Mouse (Mus musculus) adrenal gland, adult 2 months (tissue): ENCODE data around the gene Slc27a5. TPM values are rescaled to one million over a fixed set of nuclear protein-coding genes. Genes with fewer than 3 reads are reported as not detected.
A peak's percentile ranks its signal among the peaks of the same experiment; 100 is the strongest.

ENCODE experiments used
- DNase-seq: peaks from one replicate; pipeline ENCODE4 v3.0.0; 2021
- polyA plus RNA-seq: library from polyadenylated mRNA; depleted of rRNA; stranded (reverse); fragments of >200 nt; gene quantifications from 2 replicates; pipeline ENCODE4 v1.2.3, GENCODE M21; 2012
- total RNA-seq, 2 experiments: library from RNA; stranded (reverse); gene quantifications; 2 replicates each; pipeline ENCODE4 v1.2.3; 2021

Gene Slc27a5
- total and polyA plus RNA-seq, 3 experiments: 0.38 to 1.5 TPM; not detected in 1

DNA sequence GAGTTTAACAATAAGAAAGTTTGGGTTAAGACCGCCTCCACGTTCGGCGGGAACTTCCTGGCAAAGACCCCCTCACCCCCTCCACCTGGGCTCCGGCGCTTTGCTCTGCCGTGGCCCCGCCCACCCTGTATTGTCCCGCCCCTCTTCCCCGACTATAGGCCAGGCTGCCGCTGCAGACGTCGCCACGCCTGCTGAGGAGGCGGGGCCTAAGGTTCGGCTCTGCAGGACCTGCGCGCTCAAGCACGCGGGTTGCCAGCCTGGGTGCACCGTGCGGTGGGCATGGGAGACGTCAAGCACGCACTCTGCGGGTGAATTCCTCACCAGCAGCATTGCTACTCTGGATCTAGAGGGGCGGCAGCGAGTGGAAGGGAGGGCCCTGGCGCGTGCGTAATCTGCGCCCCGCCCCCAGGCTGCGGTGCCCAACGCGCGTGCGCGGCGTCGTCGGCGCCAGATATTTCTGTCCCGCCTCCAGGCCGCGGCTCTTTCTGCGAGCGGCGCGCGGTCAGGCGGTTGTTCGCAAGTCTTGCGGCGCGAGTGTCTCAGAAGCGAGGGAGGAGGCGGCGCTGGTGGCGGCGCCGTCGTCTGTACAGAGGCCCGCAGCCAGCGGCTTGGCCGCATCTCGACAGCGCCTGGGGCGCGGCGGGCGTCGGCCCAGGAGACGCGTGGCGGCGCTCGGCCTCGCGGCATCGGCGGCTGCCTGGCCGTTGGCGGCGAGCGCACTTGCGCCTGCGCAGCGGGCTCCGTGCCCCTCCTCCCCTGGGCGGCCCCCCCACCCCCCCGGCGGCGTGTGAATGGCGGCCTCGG lies 26.1 kb upstream of the Slc27a5 start:
- DNase-seq: peak; percentile 95

GRCm38 (mm10) chr7:13022773-13023535 lies 25.0 kb upstream of the Slc27a5 start:
- peak; percentile 84 for DNase-seq

DNA sequence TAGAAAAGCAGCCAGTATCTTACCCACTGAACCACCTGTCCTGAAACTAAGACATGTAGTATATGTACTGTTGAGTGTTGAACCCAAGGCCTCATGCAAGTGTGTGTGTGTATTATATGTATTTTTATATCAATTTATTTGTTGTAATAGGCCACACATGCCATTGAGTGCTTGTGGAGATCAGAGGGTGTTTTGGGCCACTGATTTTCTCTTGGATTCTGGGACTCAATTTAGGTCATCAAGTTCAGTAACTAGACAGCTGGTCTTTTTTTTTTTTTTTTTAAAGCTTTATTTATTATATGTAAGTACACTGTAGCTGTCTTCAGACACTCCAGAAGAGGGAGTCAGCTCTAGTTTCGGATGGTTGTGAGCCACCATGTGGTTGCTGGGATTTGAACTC lies 17.2 kb upstream of the Slc27a5 start:
- no peak for DNase-seq

DNA sequence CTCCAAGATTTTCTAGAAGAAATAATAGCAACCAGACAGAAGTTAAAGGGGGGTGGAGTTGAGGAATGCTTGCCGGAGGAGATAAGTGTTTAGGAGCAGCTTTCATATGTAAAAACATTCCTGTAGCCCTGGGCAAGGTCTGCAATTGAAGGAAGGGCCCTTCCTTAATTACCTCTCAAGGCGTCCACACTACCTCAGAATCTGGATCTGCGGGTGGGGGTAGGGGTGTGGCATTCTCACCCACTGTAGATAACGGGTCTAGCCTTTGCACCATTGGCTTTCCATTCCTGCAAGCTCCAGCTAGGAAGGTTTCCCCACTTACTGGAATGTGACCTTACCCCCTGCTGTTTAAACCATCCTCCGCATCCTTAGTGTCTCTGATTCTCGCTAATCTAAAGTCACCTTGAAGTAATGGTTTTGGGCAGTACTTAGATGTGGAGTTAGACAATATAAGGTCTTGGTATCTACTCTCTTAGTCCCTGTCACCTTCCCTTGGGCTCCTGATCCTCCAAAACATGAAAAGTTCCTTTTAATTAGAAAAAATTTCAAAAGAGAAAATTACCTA lies 16.4 kb upstream of the Slc27a5 start:
- no peak for DNase-seq

- DNase-seq: no peak
Measured at GRCm38 (mm10) chr7:13013671-13014070, 15.7 kb upstream of the Slc27a5 start.

DNA sequence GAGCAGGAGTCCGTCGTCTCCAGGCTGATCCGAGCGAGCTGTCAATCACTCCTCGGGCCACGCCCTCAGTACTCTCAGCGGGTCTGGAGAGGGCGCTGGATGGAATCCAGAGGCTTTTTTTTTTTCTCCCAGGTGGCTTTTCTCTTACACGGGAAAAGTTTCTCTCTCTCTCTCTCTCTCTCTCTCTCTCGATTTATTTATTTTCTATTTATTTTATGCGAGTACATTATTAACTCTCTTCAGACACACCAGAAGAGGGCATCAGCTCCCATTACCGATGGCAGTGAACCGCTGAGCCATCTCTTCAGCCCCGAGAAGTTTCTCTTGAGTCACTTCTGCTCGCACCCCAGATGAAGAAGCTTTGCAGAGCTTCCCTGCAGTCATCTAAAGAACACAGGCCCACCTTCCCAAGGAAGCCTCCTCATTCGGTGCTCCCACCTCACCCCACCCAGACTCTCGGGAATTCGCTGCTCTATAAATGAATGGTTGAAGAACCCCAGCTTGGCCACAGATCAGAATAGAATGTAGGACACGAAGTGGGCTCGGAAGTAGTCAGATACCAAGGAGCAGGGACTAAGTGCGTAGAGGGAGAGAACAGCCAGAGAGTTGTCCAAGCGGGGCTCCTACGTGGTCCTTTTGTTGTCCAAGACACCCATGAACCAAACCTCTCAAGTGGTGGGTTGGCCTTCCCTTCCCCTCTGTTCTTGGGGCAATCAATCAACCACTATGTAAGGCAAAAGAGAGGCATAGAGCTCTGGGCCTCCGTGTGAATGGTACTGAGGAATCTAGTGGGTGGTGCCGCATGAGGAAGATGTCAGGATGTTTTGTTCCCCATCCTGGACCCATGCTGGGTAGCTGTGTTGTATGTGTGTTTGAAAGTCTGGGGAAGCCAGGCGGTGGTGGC lies 12.3 kb upstream of the Slc27a5 start, which contains the start of gene Zbtb45:
Zbtb45 (minus strand) TSS at position 30 of the 904 bp plus-strand sequence.
- DNase-seq: peak; percentile 32

DNA sequence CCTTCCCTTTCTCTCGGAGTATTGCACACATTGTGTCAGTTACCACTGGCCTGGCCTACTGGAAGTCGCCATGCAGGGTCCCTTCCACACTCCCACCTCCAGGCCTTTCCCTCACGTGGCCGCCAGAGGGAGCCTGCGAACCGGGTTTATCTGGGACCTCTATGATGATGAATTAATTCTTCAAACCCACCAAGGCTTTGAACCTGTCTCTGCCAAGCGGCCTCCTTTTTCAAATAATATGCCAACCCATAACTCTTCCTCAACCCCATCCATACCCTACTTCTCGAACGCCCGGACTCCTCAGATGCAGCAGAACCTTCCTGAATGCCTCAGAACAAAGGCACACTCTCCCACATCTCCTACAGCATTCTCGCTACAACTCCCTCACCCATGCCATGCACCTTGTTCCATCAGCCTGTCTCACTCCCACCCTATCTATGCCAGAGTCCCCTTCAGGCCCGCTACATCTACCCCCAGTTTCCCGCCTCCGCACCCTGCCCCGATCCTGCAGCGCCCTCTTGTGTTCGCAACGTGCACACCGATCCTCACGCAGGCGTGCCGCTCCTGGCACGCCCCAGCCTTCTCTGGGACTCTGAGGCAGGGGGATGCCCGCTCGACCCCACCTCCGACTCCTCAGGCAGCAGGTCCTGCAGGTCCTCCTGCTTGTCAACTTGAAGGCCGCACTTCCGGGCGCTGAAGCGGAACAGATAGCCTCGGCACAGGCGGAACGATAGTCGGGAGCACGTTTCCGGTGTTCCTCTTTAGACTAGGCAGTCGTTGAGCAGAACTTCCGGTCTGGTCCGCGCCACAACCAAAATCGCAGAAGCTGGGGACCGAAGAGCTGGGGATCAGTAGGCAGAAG lies 11.4 kb upstream of the Slc27a5 start:
- peak; percentile 94 for DNase-seq

DNA sequence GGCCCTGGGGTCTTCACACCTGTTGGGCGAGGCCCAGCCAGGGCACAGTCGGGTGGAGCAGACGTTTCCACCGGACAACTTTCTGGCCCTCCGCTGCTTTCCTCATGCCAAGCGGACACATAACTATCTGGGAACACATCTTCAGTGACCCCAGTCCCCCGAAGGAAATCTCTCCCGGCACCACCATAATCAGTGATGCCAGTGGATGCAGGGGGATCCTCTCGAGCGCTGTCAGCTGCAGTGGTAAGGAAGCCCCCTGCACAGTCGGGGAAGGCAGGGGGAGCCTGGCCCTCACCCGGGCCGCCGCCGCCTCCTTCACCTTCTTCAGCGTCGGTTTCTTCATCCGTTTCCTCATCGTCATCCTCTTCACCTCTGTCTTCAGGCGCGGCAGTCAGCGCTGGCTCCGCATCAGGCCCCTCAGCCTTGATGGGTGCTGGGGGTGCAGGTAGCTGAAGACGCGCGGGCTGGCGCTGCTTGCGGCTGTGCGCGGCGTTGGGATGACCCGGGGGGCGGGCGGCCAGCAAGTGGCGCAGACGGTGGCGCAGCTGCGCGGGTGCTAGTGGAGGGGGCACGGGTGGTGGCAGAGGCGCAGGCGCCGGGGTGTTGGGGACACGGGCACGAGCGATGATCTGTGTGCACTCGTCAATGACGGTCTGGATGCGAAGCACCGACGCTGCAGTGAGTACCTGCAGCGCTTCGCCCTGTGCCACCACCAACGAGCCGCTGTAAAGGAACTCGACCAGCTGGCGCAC lies 9.5 kb upstream of the Slc27a5 start:
- no peak for DNase-seq

- no peak for DNase-seq
Measured at GRCm38 (mm10) chr7:13006531-13006930, 8.5 kb upstream of the Slc27a5 start.

DNA sequence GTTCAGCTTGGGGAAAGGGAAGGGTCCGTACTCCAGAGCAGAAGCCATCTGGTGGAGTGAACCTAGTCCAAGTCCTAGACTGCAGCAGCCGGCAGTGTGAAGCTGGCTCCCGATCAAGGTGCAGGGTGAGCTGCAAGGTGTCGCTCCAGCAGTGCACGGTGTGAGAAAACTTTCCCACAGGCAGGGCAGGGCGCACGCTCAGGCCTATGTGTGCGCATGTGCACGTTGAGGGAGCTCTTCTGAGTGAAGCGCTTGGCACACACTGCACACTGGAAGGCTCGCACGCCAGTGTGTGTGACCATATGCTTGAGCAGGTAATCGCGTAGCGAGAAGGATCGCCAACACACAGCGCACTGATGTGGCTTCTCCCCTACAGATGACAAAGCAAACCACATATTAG lies 8.0 kb upstream of the Slc27a5 start:
- no peak for DNase-seq

DNA sequence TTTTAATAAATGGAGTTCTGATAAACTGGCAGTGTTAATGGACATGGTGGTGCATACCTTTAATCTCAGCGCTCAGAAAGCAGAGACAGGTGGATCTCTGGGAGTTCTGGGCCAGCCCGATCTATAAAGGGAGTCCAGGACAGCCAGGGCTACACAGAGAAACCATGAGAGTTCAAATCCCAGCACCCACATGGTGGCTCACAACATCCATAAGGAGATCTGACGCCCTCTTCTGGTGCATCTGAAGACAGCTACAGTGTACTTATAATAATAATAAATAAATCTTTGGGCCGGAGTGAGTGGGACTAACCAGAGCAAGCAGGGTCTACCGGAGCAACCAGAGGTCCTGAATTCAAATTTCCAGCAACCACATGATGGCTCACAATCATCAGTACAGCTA lies 5.4 kb upstream of the Slc27a5 start:
- DNase-seq: no peak

- DNase-seq: no peak
Measured at GRCm38 (mm10) chr7:13001584-13001983, 3.6 kb upstream of the Slc27a5 start.

GRCm38 (mm10) chr7:12998851-12999250 lies 859 bp upstream of the Slc27a5 start, which contains the start of gene Trim28:
Gene Trim28 (plus strand): TSS chr7:12999114.
- no peak for DNase-seq

DNA sequence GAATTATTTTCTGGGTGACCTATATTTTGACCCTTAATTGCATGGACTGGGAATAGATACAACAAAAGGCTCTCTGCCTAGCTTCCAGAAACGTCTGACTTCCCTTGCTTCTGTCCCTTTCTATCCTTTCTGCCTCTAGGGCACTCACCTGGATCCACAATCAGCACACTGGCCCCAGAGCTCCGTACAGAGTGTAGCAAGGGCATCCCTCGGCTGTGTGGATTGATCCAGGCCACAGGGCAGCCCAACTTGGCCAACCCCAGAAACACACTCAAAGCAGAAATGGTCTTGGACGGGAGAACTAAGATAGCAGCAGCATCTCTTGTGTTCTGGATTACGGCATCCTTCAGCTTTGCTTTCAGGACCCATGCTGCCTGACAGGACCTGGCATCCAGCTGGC lies 762 bp downstream of the Slc27a5 start:
- no peak for DNase-seq

DNA sequence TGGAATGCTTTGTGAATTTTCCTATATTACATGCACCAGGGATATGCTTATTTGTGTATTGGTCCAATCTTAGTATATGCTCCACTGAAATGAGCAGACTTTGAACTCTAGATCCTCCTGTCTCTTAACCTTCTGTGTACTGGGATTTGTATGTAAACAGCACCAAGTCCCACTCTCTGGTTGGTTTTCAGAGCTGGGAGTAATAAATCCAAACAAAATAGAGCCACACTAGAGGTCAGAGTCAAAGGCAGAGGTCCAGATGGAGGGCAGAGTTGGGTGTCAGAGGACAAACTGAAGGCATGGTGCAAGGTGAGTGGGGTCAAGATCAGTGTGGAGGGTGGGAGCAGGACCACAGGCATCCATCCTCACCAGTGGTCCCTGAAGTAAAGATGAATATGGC lies 2.1 kb downstream of the Slc27a5 start:
- DNase-seq: no peak

DNA sequence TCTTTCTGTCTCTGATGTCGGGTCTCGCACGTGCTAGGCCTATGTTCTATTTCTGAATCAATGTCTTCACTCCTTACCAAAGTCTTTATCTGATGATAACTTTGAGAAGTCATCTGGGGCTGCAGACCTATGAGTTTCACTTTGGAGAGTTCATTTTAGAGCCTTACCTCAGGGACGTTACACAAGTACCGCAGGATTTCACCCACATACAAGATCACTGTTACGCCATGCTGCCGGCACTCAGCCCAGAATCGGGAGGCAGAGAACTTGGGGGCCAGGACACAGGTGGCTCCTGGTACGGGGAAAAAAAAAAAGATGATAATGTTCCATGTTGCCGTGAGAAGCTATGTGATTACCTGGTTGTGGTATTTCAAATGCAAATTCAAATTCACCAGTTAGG lies 4.8 kb downstream of the Slc27a5 start:
- DNase-seq: no peak

GRCm38 (mm10) chr7:12992222-12992621 lies 5.8 kb downstream of the Slc27a5 start:
- no peak for DNase-seq

- DNase-seq: no peak
Measured at GRCm38 (mm10) chr7:12987409-12988189, 10.4 kb downstream of the Slc27a5 start.

DNA sequence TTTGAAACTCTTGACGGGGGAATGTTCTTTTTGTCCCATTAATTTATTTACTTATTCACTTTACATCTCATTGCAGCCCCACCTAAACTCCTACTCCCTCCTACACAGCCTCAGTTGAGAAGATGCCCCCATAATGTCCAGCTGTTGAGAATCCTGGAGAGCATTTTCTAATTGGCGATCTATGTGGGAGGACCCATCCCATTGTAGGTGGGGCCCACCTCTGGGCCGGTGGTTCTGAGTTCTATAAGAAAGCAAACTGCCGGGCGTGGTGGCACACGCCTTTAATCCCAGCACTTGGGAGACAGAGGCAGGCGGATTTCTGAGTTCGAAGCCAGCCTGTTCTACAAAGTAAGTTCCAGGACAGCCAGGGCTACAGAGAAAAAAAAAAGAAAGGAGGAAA lies 11.1 kb downstream of the Slc27a5 start:
- DNase-seq: no peak
